Mouse (Mus musculus): ENCODE measurements around the gene Utp14b. TPM values are rescaled to one million over a fixed set of nuclear protein-coding genes. Genes with fewer than 3 reads are reported as not detected.

Utp14b gene
- total and polyA plus RNA-seq, 3 experiments, result 1.1 to 23.0 (median 21.8) TPM

DNA sequence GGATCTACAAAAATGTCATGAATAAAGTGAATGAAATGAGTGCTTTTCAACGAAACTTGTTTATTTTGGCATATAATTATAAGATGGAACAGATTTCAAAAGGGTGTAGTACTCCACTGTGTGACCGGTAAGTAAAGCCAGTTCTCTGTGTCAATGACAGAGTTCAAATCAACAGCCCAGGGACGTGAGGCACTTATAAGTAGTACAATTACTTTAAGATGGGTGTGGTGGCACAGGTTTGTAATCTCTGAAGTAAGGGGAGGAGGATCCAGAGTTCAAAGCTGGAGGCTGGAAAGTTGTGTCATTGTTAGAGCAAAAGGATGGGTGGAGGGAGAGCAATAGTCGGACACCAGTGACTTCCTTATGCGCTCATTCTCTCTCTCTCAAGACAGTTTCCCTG lies 39.1 kb downstream of the Utp14b start:
- Histone ChIP-seq H3K4me3 (ENCODE audit: low read depth, low read length) (no peak overlapping the region), H3K27me3 (ENCODE audit: insufficient read depth, low read length) (no peaks in the 10 kb centered on the region), H3K9me3 (replicated peaks) (no peaks in the 10 kb centered on the region), H3K4me1 (ENCODE audit: insufficient read depth, low read depth, low read length) (no peaks in the 10 kb centered on the region), H3K36me3 (replicated peaks) (peaks cover 87% of the 10 kb centered on the region)
- DNase-seq (ENCODE audit: low spot score) (no peak), ATAC-seq (ENCODE audit: extremely low read depth, insufficient number of reproducible peaks, low FRiP score, poor library complexity, severe bottlenecking) (no peak)
- TF ChIP-seq GATA2 (IDR thresholded peaks at IDR 0.05; ENCODE audit: borderline replicate concordance, low read depth, low read length), result no peak
- no peak for TF ChIP-seq TAL1 (conservative IDR thresholded peaks at IDR 0.05; ENCODE audit: low read depth, low read length)
- TF ChIP-seq POLR2AphosphoS5 (IDR thresholded peaks at IDR 0.05; ENCODE audit: insufficient replicate concordance, low read depth, low read length), result no peak
- TF ChIP-seq GATA1 (IDR thresholded peaks at IDR 0.05; ENCODE audit: borderline replicate concordance, low read length), result no peak
- TF ChIP-seq CTCF (IDR thresholded peaks at IDR 0.05; ENCODE audit: low read depth, low read length), result no peak

DNA sequence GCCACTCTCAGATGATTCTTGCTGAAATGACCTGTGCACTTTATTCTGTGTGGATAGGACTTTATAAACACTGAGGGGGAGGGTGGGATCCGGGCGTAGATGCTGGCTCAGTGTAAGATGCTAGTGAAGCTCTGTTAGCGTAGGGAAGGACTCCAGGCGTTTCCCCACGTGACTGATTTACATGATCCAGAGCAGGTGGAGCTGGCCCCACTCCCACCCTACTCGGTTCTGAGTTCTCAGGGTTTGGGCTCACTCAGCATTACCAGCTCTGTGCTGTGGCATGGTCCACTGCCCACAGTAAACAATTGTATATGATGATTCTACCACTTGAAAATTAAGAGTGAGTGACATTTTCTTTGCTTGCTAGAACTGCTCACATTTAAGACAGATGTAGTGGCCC lies 40.3 kb downstream of the Utp14b start:
- Histone ChIP-seq H3K27me3 (ENCODE audit: insufficient read depth, low read length) (no peaks in the 10 kb centered on the region), H3K4me1 (ENCODE audit: insufficient read depth, low read depth, low read length) (no peaks in the 10 kb centered on the region), H3K36me3 (replicated peaks) (peaks cover 88% of the 10 kb centered on the region), H3K9me3 (replicated peaks) (no peaks in the 10 kb centered on the region), H3K4me3 (ENCODE audit: low read depth, low read length) (no peak overlapping the region)
- ATAC-seq (ENCODE audit: extremely low read depth, insufficient number of reproducible peaks, low FRiP score, poor library complexity, severe bottlenecking) (no peak), DNase-seq (ENCODE audit: low spot score) (no peak)
- TF ChIP-seq GATA1 (IDR thresholded peaks at IDR 0.05; ENCODE audit: borderline replicate concordance, low read length) (no peak), GATA2 (IDR thresholded peaks at IDR 0.05; ENCODE audit: borderline replicate concordance, low read depth, low read length) (no peak)

- Histone ChIP-seq H3K9me3 (replicated peaks) (no peaks in the 10 kb centered on the region), H3K27me3 (ENCODE audit: insufficient read depth, low read length) (no peaks in the 10 kb centered on the region), H3K4me1 (ENCODE audit: insufficient read depth, low read depth, low read length) (no peaks in the 10 kb centered on the region), H3K36me3 (replicated peaks) (peaks cover 86% of the 10 kb centered on the region), H3K4me3 (ENCODE audit: low read depth, low read length) (no peak overlapping the region)
- DNase-seq (ENCODE audit: low spot score) (no peak), ATAC-seq (ENCODE audit: extremely low read depth, insufficient number of reproducible peaks, low FRiP score, poor library complexity, severe bottlenecking) (no peak)
- no peak for TF ChIP-seq TAL1 (conservative IDR thresholded peaks at IDR 0.05; ENCODE audit: low read depth, low read length)
These were observed 43.9 kb downstream of the Utp14b start for GRCm38 (mm10) chr1:78701740-78702139.

DNA sequence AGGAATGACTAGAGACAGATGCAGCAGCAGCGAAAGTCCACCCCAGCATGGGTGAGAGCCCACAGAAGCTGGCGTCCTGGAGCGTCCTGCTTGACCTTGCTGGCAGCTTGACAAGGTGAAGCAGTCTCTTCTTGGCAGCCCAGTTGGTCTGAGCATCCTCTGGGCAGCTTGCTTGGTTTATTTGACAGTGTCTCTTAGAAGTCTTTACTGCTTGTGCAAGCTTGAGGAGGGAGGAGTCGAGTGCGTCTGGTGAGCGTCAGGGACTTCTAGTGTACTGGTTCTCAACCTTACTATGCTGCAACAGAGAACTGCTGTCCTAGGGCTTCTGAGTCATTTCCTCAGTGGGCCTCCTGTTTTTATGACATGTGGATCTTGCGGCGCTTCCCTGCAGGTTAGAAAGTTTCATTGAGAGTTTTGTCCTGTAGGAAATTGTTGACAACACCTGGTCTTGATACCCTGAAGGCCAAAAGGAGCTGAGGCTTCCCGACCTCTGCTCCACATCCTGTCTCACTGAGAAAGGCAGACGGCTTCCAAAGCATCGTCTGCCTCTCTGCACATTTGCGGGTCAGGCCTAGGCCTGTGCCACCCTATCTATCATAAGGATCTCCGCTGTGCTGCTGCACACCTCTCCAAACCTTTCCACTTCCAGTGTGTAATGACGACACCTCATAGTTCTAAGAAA lies 44.6 kb downstream of the Utp14b start:
- Histone ChIP-seq H3K36me3 (replicated peaks) (peaks cover 83% of the 10 kb centered on the region), H3K4me3 (ENCODE audit: low read depth, low read length) (no peak overlapping the region)

GRCm38 (mm10) chr1:78702964-78703285 lies 45.1 kb downstream of the Utp14b start:
- Histone ChIP-seq H3K4me3 (ENCODE audit: low read depth, low read length) (no peak overlapping the region), H3K4me1 (ENCODE audit: insufficient read depth, low read depth, low read length) (no peaks in the 10 kb centered on the region), H3K36me3 (replicated peaks) (peaks cover 81% of the 10 kb centered on the region), H3K27me3 (ENCODE audit: insufficient read depth, low read length) (no peaks in the 10 kb centered on the region), H3K9me3 (replicated peaks) (no peaks in the 10 kb centered on the region)
- TF ChIP-seq CTCF (IDR thresholded peaks at IDR 0.05; ENCODE audit: low read depth, low read length) (no peak), GATA2 (IDR thresholded peaks at IDR 0.05; ENCODE audit: borderline replicate concordance, low read depth, low read length) (no peak), POLR2AphosphoS5 (IDR thresholded peaks at IDR 0.05; ENCODE audit: insufficient replicate concordance, low read depth, low read length) (no peak), GATA1 (IDR thresholded peaks at IDR 0.05; ENCODE audit: borderline replicate concordance, low read length) (no peak)
- DNase-seq (ENCODE audit: low spot score) (no peak), ATAC-seq (ENCODE audit: extremely low read depth, insufficient number of reproducible peaks, low FRiP score, poor library complexity, severe bottlenecking) (no peak; the same call in 1 of the 2 replicates)

More for the DNA sequence above, 44.6 kb downstream of the Utp14b start:
- TF ChIP-seq CTCF (IDR thresholded peaks at IDR 0.05; ENCODE audit: low read depth, low read length) (no peak), TAL1 (conservative IDR thresholded peaks at IDR 0.05; ENCODE audit: low read depth, low read length) (no peak), GATA1 (IDR thresholded peaks at IDR 0.05; ENCODE audit: borderline replicate concordance, low read length) (no peak), POLR2AphosphoS5 (IDR thresholded peaks at IDR 0.05; ENCODE audit: insufficient replicate concordance, low read depth, low read length) (no peak), GATA2 (IDR thresholded peaks at IDR 0.05; ENCODE audit: borderline replicate concordance, low read depth, low read length) (no peak)
- Histone ChIP-seq H3K27me3 (ENCODE audit: insufficient read depth, low read length) (no peaks in the 10 kb centered on the region), H3K4me1 (ENCODE audit: insufficient read depth, low read depth, low read length) (no peaks in the 10 kb centered on the region), H3K9me3 (replicated peaks) (no peaks in the 10 kb centered on the region)
- DNase-seq (ENCODE audit: low spot score) (no peak), ATAC-seq (ENCODE audit: extremely low read depth, insufficient number of reproducible peaks, low FRiP score, poor library complexity, severe bottlenecking) (peak; percentile 46; the same call in 1 of the 2 replicates)

- Histone ChIP-seq H3K4me3 (ENCODE audit: low read depth, low read length) (no peak overlapping the region), H3K4me1 (ENCODE audit: insufficient read depth, low read depth, low read length) (no peaks in the 10 kb centered on the region), H3K9me3 (replicated peaks) (no peaks in the 10 kb centered on the region), H3K27me3 (ENCODE audit: insufficient read depth, low read length) (no peaks in the 10 kb centered on the region), H3K36me3 (replicated peaks) (peaks cover 64% of the 10 kb centered on the region)
- TF ChIP-seq POLR2AphosphoS5 (IDR thresholded peaks at IDR 0.05; ENCODE audit: insufficient replicate concordance, low read depth, low read length) (no peak), TAL1 (conservative IDR thresholded peaks at IDR 0.05; ENCODE audit: low read depth, low read length) (no peak), GATA2 (IDR thresholded peaks at IDR 0.05; ENCODE audit: borderline replicate concordance, low read depth, low read length) (no peak), CTCF (IDR thresholded peaks at IDR 0.05; ENCODE audit: low read depth, low read length) (no peak), GATA1 (IDR thresholded peaks at IDR 0.05; ENCODE audit: borderline replicate concordance, low read length) (no peak)
- DNase-seq (ENCODE audit: low spot score) (no peak), ATAC-seq (ENCODE audit: extremely low read depth, insufficient number of reproducible peaks, low FRiP score, poor library complexity, severe bottlenecking) (no peak)
These were observed 48.5 kb downstream of the Utp14b start for GRCm38 (mm10) chr1:78706338-78706737.

DNA sequence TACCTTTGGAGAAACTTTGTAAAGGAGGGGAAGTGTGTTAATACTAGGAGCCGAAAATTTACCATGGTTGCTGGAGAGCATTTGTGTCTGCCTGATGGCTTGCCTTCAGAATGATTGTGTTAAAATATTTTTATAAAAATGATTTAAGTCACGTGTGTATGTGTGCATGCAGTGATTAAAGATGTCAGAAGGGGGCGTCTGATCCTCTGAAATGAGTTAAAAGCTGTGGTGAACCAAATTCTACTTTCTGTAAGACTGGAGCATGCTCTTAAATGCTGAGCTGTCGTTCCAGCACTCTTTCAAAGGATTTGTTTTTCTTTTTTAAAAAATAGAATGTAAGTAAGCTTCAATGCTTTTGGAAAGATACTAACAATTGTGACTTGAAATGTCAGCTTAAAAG lies 49.4 kb downstream of the Utp14b start:
- Histone ChIP-seq H3K4me3 (ENCODE audit: low read depth, low read length) (no peak overlapping the region), H3K9me3 (replicated peaks) (no peaks in the 10 kb centered on the region), H3K27me3 (ENCODE audit: insufficient read depth, low read length) (no peaks in the 10 kb centered on the region), H3K4me1 (ENCODE audit: insufficient read depth, low read depth, low read length) (no peaks in the 10 kb centered on the region), H3K36me3 (replicated peaks) (peaks cover 54% of the 10 kb centered on the region)
- ATAC-seq (ENCODE audit: extremely low read depth, insufficient number of reproducible peaks, low FRiP score, poor library complexity, severe bottlenecking) (no peak), DNase-seq (ENCODE audit: low spot score) (no peak)
- no peak for TF ChIP-seq TAL1 (conservative IDR thresholded peaks at IDR 0.05; ENCODE audit: low read depth, low read length)
- TF ChIP-seq POLR2AphosphoS5 (IDR thresholded peaks at IDR 0.05; ENCODE audit: insufficient replicate concordance, low read depth, low read length), result no peak

Data from G1E (cell line).